Mouse (Mus musculus) lung, postnatal 0 days (tissue): ENCODE data around the gene Acer1. TPM values are rescaled to one million over a fixed set of nuclear protein-coding genes. Genes with fewer than 3 reads are reported as not detected.

Experiments used
- ATAC-seq: fragments of 200-750 bp; cut with Nextera tagmentation; 2 replicates; pipeline ENCODE4 v1.8.0; 2017; ENCODE audit warnings: moderate library complexity
- DNase-seq: peaks from one replicate; pipeline ENCODE4 v3.0.0-alpha.2; 2016; ENCODE audit warnings: low spot score
- H3K27ac ChIP-seq: fragments of 300-500 bp; sonication (generic); 2 replicates; pipeline ENCODE4 v1.5.1; 2014; ENCODE audit warnings: antibody characterized with exemption, mild to moderate bottlenecking, low read length, mixed read lengths
- H3K27me3 ChIP-seq: fragments of 300-500 bp; sonication (generic); replicated peaks from 2 replicates; pipeline ENCODE4 v1.6.1; 2014; ENCODE audit warnings: low read length, mixed read lengths; ENCODE audit not compliant: insufficient read depth
- H3K36me3 ChIP-seq: fragments of 300-500 bp; sonication (generic); 2 replicates; pipeline ENCODE4 v1.6.1; 2014; ENCODE audit warnings: low read length, mixed read lengths; ENCODE audit not compliant: insufficient read depth
- H3K4me1 ChIP-seq: fragments of 300-500 bp; sonication (generic); 2 replicates; pipeline ENCODE4 v1.6.1; 2014; ENCODE audit warnings: antibody characterized with exemption, low read depth, low read length, mixed read lengths; ENCODE audit not compliant: insufficient read depth
- H3K4me2 ChIP-seq: fragments of 300-500 bp; sonication (generic); replicated peaks from 2 replicates; pipeline ENCODE4 v1.6.1; 2014; ENCODE audit warnings: low read depth, mild to moderate bottlenecking, low read length, moderate library complexity, mixed read lengths
- H3K4me3 ChIP-seq: fragments of 300-500 bp; sonication (generic); 2 replicates; pipeline ENCODE4 v1.5.1; 2014; ENCODE audit warnings: low read depth, low read length
- H3K9ac ChIP-seq: fragments of 300-500 bp; sonication (generic); replicated peaks from 2 replicates; pipeline ENCODE4 v1.6.1; 2014; ENCODE audit warnings: low read depth, mild to moderate bottlenecking
- H3K9me3 ChIP-seq: fragments of 300-500 bp; sonication (generic); 2 replicates; pipeline ENCODE4 v1.6.1; 2016; ENCODE audit warnings: low read length, mixed read lengths
- CTCF ChIP-seq: IDR thresholded peaks from 2 replicates; pipeline ENCODE4 v1.5.1; 2016; ENCODE audit warnings: antibody characterized with exemption, mild to moderate bottlenecking
- EP300 ChIP-seq: IDR thresholded peaks from 2 replicates; pipeline ENCODE4 v1.6.1; 2016; ENCODE audit warnings: antibody characterized with exemption, mild to moderate bottlenecking, control low read depth
- WGBS: fragments of 180-500 bp; shearing (Covaris S2); extraction: QIAGEN DNeasy Blood & Tissue Kit; methylation state at CpG from one replicate; pipeline ENCODE4 v1.1.7; 2014; 5-methylcytosine and 5-hydroxymethylcytosine counted together
- polyA plus RNA-seq: library from polyadenylated mRNA; unstranded; fragments of >200 nt; fragmentation: Nextera tagmentation; extraction: Ambion mirVana; gene quantifications from 2 replicates; pipeline ENCODE4 v1.2.1, GENCODE M21; 2015

Acer1 gene
- polyA plus RNA-seq, 1 experiment from 2014 or later = not detected

DNA sequence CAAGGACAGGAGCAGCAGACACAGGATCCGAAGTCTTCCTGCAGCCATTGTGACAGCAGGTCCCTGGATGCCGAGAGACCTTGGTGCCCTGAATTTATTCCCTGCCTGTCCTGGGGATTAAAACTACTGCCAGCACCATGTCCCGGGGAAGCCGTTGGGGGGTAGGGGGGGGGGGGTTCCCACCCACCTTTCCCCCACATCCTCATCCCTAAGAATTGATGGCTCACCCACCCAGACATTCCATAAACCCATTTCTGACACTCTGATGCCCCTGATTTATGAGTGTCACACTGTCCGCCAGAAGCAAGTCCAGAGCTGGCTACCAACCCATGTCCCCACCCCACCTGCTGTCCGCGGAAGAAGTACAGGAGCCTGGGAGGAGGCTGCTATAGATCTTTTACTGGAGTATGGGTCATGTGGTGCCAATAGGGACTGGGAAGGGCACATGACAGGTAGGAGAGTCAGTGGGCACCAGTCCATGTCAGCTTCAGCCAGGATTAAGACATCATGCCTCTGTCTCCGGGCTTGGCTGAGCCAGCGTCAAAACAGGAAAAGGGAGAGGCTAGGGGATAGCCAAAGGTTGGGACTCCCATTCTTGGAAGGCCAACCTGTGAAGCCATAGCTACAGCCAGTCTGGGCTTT is 18.2 kb upstream of the Acer1 start, which contains the start of gene Pspn:
TSS of gene Pspn (minus strand) at position 51 of the 642 bp plus-strand sequence.
- H3K9me3 ChIP-seq = no peaks in the 10 kb centered on the region
- no peak for ATAC-seq
- H3K27ac ChIP-seq = no peak within 1 kb of the TSS
- H3K27me3 ChIP-seq = no peaks in the 10 kb centered on the region
- TF ChIP-seq CTCF (no peak), EP300 (no peak)
- peaks cover 17% of the 10 kb centered on the region for H3K36me3 ChIP-seq
- WGBS = 87% methylated on average over 9 of the region's 9 CpGs
- no peak within 1 kb of the TSS for H3K4me3 ChIP-seq
- no peak within 1 kb of the TSS for H3K9ac ChIP-seq
- H3K4me2 ChIP-seq = no peak within 1 kb of the TSS
- H3K4me1 ChIP-seq = no peaks in the 10 kb centered on the region; the same call in 1 of the 2 replicates
- DNase-seq = no peak

DNA sequence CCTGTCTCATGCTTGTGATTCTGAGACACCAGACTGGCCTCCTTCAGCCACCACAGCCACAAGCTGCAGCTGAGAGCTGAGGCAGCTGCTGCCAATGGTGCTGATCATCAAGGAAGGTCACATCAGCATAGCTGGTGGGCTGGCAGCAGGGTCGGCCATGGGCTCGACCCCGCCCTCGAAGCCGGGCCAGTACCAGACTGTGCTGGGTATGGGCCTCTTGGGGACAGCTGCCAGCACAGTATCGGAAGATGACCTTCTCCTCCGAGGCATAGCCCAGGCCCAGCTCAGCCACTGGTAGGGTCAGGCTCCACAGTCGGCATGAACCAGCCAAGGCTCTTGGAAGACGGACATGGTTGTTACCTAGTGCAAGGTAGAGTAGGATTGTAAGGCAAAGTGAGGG is 17.5 kb upstream of the Acer1 start:
- DNase-seq = no peak
- no peak for TF ChIP-seq CTCF
- no peak for TF ChIP-seq EP300
- Histone ChIP-seq H3K9me3 (no peaks in the 10 kb centered on the region), H3K9ac (no peak overlapping the region), H3K27me3 (no peaks in the 10 kb centered on the region), H3K27ac (no peak overlapping the region), H3K4me3 (no peak overlapping the region), H3K4me2 (no peak overlapping the region), H3K36me3 (peaks cover 15% of the 10 kb centered on the region), H3K4me1 (no peaks in the 10 kb centered on the region; the same call in 1 of the 2 replicates)
- no peak for ATAC-seq
- WGBS = 94% methylated on average over 9 of the region's 9 CpGs

DNA sequence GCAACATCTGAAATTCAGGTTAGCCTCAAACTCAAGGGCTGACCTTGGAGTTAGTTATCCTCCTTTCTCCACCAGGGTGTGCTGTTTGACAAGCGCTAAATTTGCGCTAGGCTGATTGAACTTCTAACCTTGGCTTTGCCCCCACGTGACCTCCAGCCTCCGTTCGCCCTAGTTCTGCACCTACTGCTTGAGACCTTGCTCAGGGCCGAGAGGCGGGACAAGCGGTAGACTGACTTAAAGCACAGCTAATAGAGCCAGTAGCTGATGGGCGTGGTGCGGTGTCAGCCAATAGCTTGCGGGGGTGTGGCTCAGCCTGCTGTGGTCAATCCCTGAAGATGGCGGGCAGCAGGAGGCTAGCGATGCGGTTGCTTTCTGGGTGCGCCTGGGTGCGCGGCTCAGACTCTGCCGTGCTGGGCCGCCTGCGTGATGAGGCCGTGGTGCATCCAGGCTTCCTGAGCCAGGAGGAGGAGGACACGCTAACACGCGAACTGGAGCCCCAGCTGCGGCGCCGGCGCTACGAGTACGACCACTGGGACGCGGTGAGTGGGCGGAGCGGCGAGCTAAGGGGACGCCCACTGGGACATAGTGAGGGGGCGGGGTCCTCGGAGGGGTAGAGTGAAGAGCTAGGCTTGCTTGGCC is 15.2 kb upstream of the Acer1 start, which contains the start of gene Alkbh7:
TSS of gene Alkbh7 (plus strand) at position 311 of the 639 bp plus-strand sequence.
- DNase-seq = peak; percentile 100
- WGBS = under 1% methylated on average over 37 of the region's 38 CpGs
- TF ChIP-seq CTCF = peak; percentile 90
- TF ChIP-seq EP300 = no peak; the same call in 1 of the 2 replicates
- peak within 1 kb of the TSS; percentile 59 for H3K4me2 ChIP-seq
- no peaks in the 10 kb centered on the region for H3K27me3 ChIP-seq
- peaks cover 11% of the 10 kb centered on the region; the same call in 1 of the 2 replicates for H3K36me3 ChIP-seq
- H3K4me1 ChIP-seq = no peaks in the 10 kb centered on the region; the same call in 1 of the 2 replicates
- no peaks in the 10 kb centered on the region for H3K9me3 ChIP-seq
- H3K4me3 ChIP-seq = peak within 1 kb of the TSS; percentile 74
- peak within 1 kb of the TSS; percentile 34 for H3K9ac ChIP-seq
- peak within 1 kb of the TSS; percentile 59 for H3K27ac ChIP-seq
- ATAC-seq = peak; percentile 100

DNA sequence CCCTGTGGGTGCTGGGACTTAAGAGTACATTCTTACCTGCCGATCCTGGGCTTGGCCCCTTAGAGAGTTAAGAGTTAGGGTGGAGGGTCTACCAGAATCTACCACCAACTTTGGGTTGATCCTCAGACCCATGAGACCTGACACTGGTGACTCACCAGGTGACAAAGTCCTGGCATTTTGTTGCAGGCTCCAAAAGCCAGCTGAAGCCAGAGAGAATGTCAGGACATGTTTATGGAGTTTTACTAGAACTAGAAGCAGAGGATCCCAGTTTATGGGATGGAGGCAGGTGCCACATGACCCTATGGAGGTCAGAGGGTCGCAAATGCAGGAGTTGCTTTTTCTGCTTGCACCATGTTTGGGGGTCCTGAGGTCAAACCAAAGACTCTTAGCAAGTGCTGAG is 14.6 kb upstream of the Acer1 start:
- ATAC-seq = no peak

DNA sequence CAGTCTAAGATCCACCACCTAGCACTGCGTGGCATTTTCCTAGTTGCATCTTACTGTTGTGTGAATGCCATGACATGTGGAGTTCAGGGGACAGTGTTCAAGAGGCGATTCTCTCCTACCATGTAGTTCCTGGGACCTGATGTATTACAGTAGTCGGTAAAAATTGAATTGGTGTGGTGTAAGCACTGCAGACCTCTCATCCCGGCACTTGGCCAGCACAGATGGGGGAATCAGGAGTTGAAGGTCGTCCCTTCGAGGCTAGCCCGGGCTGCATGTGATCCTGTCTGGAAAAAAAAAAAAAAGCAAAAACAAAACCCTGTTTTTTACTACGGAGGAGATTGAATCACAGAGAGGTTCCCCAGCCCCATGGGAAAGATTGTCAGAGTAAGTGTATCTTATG is 13.1 kb upstream of the Acer1 start:
- Histone ChIP-seq H3K27ac (no peak overlapping the region), H3K4me3 (no peak overlapping the region), H3K4me2 (no peak overlapping the region), H3K27me3 (no peaks in the 10 kb centered on the region), H3K9me3 (no peaks in the 10 kb centered on the region), H3K36me3 (peaks cover 11% of the 10 kb centered on the region; the same call in 1 of the 2 replicates), H3K4me1 (no peaks in the 10 kb centered on the region; the same call in 1 of the 2 replicates), H3K9ac (no peak overlapping the region)
- no peak for TF ChIP-seq EP300
- TF ChIP-seq CTCF = no peak
- ATAC-seq (no peak), DNase-seq (no peak)
- 82% methylated on average over 8 of the region's 8 CpGs for WGBS

More for the DNA sequence above, 14.6 kb upstream of the Acer1 start:
- H3K4me1 ChIP-seq = no peaks in the 10 kb centered on the region; the same call in 1 of the 2 replicates
- H3K36me3 ChIP-seq = peaks cover 11% of the 10 kb centered on the region; the same call in 1 of the 2 replicates
- WGBS = 65% methylated on average over 2 of the region's 2 CpGs
- H3K27ac ChIP-seq = no peak overlapping the region
- no peaks in the 10 kb centered on the region for H3K27me3 ChIP-seq
- no peak overlapping the region for H3K4me2 ChIP-seq
- no peaks in the 10 kb centered on the region for H3K9me3 ChIP-seq
- H3K9ac ChIP-seq = no peak overlapping the region
- TF ChIP-seq EP300 (no peak), CTCF (no peak)
- no peak for DNase-seq
- no peak overlapping the region for H3K4me3 ChIP-seq

DNA sequence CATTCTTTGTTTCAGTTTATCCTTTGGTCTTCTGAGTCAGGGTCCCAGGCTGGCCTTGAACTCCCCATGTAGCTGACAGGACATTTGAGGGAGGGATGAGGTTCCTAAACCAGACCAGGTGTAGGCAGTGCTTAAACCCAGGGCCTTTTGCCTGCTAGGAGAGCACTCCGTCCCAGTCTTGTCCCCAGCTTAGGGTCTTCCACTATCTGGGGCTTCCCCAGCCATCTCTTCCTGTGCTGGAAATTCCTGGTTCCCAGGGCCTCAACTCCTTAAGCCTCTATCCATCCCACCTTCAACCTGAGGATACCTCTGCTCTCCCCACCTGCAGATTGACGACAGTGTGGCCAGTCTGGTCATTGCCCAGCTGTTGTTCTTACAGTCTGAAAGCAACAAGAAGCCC is 9.0 kb upstream of the Acer1 start:
- no peaks in the 10 kb centered on the region for H3K9me3 ChIP-seq
- TF ChIP-seq CTCF (no peak), EP300 (no peak)
- WGBS = 72% methylated on average over 2 of the region's 2 CpGs
- peak overlapping the region; percentile 83; the same call in 1 of the 2 replicates for H3K4me2 ChIP-seq
- ATAC-seq (no peak), DNase-seq (no peak)
- no peak overlapping the region for H3K27ac ChIP-seq
- H3K4me1 ChIP-seq = no peaks in the 10 kb centered on the region
- H3K36me3 ChIP-seq = peaks cover 8% of the 10 kb centered on the region; the same call in 1 of the 2 replicates
- H3K4me3 ChIP-seq = peak overlapping the region; percentile 59
- H3K9ac ChIP-seq = no peak overlapping the region
- H3K27me3 ChIP-seq = no peaks in the 10 kb centered on the region
